Mouse (Mus musculus) hindbrain, embryonic 14.5 days (tissue): ENCODE data around the gene Dhrs7b. TPM values are rescaled to one million over a fixed set of nuclear protein-coding genes. Genes with fewer than 3 reads are reported as not detected.
A peak's percentile ranks its signal among the peaks of the same experiment; 100 is the strongest.
"Not testable (repeated sequence)": the region's sequence is repeated elsewhere in the genome, so short reads cannot be mapped to it uniquely, and the experiment has no call there.

Source experiments
- ATAC-seq: fragments of 200-750 bp; cut with Nextera tagmentation; 2 replicates; pipeline ENCODE4 v1.8.0; 2017; ENCODE audit warnings: moderate number of reproducible peaks, mild to moderate bottlenecking, moderate TSS enrichment, moderate library complexity; ENCODE audit not compliant: low FRiP score
- DNase-seq: peaks from one replicate; pipeline ENCODE4 v3.0.0-alpha.2; 2015; ENCODE audit warnings: low spot score
- H3K27ac ChIP-seq: fragments of 300-500 bp; sonication (generic); 2 replicates; pipeline ENCODE4 v1.5.1; 2014; ENCODE audit warnings: mild to moderate bottlenecking, moderate library complexity
- H3K27me3 ChIP-seq: fragments of 300-500 bp; sonication (generic); 2 replicates; pipeline ENCODE4 v1.6.1; 2014; ENCODE audit warnings: mild to moderate bottlenecking, low read length, mixed read lengths; ENCODE audit not compliant: control insufficient read depth, insufficient read depth
- H3K36me3 ChIP-seq: fragments of 300-500 bp; sonication (generic); replicated peaks from 2 replicates; pipeline ENCODE4 v1.6.1; 2014; ENCODE audit not compliant: control insufficient read depth, insufficient read depth
- H3K4me1 ChIP-seq: fragments of 300-500 bp; sonication (generic); replicated peaks from 2 replicates; pipeline ENCODE4 v1.6.1; 2014; ENCODE audit warnings: antibody characterized with exemption, low read length, mixed read lengths; ENCODE audit not compliant: control insufficient read depth, insufficient read depth
- H3K4me2 ChIP-seq: fragments of 300-500 bp; sonication (generic); replicated peaks from 2 replicates; pipeline ENCODE4 v1.6.1; 2014; ENCODE audit warnings: mild to moderate bottlenecking, moderate library complexity
- H3K4me3 ChIP-seq: fragments of 300-500 bp; sonication (generic); replicated peaks from 2 replicates; pipeline ENCODE4 v1.5.1; 2014; ENCODE audit warnings: mild to moderate bottlenecking, low read length
- H3K9ac ChIP-seq: fragments of 300-500 bp; sonication (generic); 2 replicates; pipeline ENCODE4 v1.6.1; 2014
- H3K9me3 ChIP-seq: fragments of 300-500 bp; sonication (generic); 2 replicates; pipeline ENCODE4 v1.6.1; 2016; ENCODE audit warnings: low read length; ENCODE audit not compliant: control insufficient read depth
- WGBS: fragments of 180-500 bp; shearing (Covaris S2); extraction: QIAGEN DNeasy Blood & Tissue Kit; methylation state at CpG from one replicate; pipeline ENCODE4 v1.1.7; 2014; 5-methylcytosine and 5-hydroxymethylcytosine counted together
- polyA plus RNA-seq: library from polyadenylated mRNA; unstranded; fragments of >200 nt; fragmentation: Nextera tagmentation; extraction: Ambion mirVana; gene quantifications from 2 replicates; pipeline ENCODE4 v1.2.1, GENCODE M21; 2014

Dhrs7b gene
- polyA plus RNA-seq, 1 experiment from 2014 or later: 34.3 TPM

- H3K4me2 ChIP-seq: no peak overlapping the region
- DNase-seq (no peak), ATAC-seq (no peak)
- WGBS: 94% methylated on average over 14 of the region's 14 CpGs
- H3K4me1 ChIP-seq: no peaks in the 10 kb centered on the region
- no peaks in the 10 kb centered on the region for H3K9me3 ChIP-seq
- H3K4me3 ChIP-seq: no peak overlapping the region
- no peak overlapping the region for H3K9ac ChIP-seq
- H3K27me3 ChIP-seq: no peaks in the 10 kb centered on the region
- H3K27ac ChIP-seq: no peak overlapping the region
- H3K36me3 ChIP-seq: peaks cover 42% of the 10 kb centered on the region
Measured at GRCm38 (mm10) chr11:60864916-60865315, 34.5 kb downstream of the Dhrs7b start.

DNA sequence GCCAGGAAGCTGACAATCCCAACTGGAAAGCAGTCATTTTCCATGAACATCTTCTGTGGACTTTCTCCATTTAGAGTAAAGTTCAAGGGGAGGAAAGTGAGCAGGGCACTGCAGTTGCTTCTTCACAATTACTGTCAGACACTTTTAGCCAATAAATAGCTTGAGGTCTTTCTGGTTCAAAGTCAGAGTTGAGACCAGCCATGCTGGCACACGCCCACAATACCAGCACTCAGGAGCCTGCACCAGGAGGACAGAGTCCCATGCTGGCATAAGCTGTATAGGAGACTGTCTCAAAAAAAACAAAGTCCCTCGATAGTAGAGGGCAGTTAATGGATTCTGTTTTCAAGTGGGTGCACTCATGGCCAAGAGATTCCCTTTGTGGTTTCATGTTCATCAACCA is 35.6 kb downstream of the Dhrs7b start:
- ATAC-seq: no peak
- DNase-seq: no peak
- H3K4me1 ChIP-seq: no peaks in the 10 kb centered on the region
- peaks cover 42% of the 10 kb centered on the region for H3K36me3 ChIP-seq
- H3K27ac ChIP-seq: no peak overlapping the region
- H3K9ac ChIP-seq: no peak overlapping the region
- 66% methylated on average over 2 of the region's 2 CpGs for WGBS
- no peaks in the 10 kb centered on the region for H3K27me3 ChIP-seq
- H3K4me2 ChIP-seq: no peak overlapping the region
- H3K4me3 ChIP-seq: no peak overlapping the region
- H3K9me3 ChIP-seq: no peaks in the 10 kb centered on the region

DNA sequence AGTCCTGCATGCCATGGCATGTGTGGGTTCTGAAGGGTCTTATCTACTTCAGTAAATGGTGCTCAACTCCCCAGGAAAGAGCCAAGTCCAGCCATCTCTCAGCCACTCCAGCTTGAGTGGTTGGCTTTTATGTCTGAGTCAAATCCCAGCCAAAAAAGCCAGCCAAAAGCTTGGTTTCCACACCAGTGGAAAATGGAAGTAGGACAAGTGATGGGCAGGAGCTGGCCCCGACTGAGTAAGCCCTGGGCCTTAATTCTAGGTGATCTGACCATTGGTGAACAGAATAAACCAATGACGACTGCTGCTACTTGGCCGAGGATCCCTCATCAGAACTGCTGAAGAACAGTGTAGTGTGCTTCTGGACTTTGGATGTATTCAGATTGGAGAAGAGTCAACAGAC is 37.0 kb downstream of the Dhrs7b start:
- 86% methylated on average over 3 of the region's 3 CpGs for WGBS
- no peak for ATAC-seq

DNA sequence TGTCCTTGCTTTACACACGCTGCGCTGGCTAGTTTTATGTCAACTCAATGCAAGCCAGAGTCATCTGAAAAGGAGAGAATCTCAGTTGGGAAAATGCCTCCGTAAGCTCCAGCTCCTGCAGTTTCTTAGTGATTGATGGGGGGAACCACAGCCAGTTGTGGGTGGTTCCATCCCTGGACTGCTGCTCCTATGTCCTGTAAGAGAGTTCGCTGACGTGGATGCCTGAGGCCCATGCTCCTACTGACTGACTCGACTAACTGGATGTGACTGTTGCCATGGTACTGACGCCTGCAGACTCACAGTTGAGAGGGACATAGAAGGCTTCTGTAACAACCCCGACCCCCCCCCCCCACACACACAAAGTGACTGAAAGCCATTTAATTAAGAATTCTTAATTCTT is 37.5 kb downstream of the Dhrs7b start:
- Histone ChIP-seq H3K36me3 (peaks cover 24% of the 10 kb centered on the region), H3K4me2 (no peak overlapping the region), H3K27me3 (no peaks in the 10 kb centered on the region), H3K9ac (no peak overlapping the region), H3K9me3 (no peaks in the 10 kb centered on the region), H3K4me3 (no peak overlapping the region), H3K4me1 (no peaks in the 10 kb centered on the region), H3K27ac (no peak overlapping the region)
- no peak for ATAC-seq
- WGBS: 46% methylated on average over 8 of the region's 8 CpGs
- no peak for DNase-seq

More for the DNA sequence above, 37.0 kb downstream of the Dhrs7b start:
- Histone ChIP-seq H3K27me3 (no peaks in the 10 kb centered on the region), H3K27ac (no peak overlapping the region), H3K4me1 (no peaks in the 10 kb centered on the region), H3K9ac (no peak overlapping the region), H3K4me2 (no peak overlapping the region), H3K4me3 (no peak overlapping the region), H3K36me3 (peaks cover 29% of the 10 kb centered on the region), H3K9me3 (no peaks in the 10 kb centered on the region)
- DNase-seq: no peak

DNA sequence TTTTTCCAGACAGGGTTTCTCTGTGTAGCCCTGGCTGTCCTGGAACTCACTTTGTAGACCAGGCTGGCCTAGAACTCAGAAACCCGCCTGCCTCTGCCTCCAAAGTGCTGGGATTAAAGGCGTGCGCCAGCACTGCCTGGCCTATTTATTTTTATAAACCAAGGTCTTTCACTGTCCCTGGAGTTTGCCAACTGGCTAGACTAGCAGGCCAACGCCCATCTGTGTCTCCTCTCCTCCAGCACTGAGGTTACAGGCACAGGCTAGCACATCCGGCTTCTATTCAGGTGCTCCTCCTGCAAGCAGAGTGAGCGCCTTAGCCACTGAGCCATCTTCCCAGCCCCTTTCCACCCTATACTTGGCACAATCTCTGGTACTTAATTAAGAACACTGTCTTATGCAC is 39.0 kb downstream of the Dhrs7b start:
- not testable (repeated sequence) for H3K36me3 ChIP-seq, H3K4me3 ChIP-seq, H3K27ac ChIP-seq, H3K9ac ChIP-seq, H3K27me3 ChIP-seq, ATAC-seq, H3K4me1 ChIP-seq, H3K9me3 ChIP-seq, H3K4me2 ChIP-seq, DNase-seq
- 97% methylated on average over 6 of the region's 6 CpGs for WGBS

GRCm38 (mm10) chr11:60871409-60871808 is 41.0 kb downstream of the Dhrs7b start:
- H3K4me3 ChIP-seq: no peak overlapping the region
- H3K4me1 ChIP-seq: peaks cover 8% of the 10 kb centered on the region; the same call in 1 of the 2 replicates
- no peak overlapping the region for H3K9ac ChIP-seq
- H3K27me3 ChIP-seq: no peaks in the 10 kb centered on the region
- ATAC-seq (no peak), DNase-seq (no peak)
- H3K36me3 ChIP-seq: 0 out of 2 replicates have a peak, but pooled peaks cover 5% of the 10 kb centered on the region
- H3K9me3 ChIP-seq: no peaks in the 10 kb centered on the region
- whole genome bisulfite sequencing: 90% methylated on average over 4 of the region's 4 CpGs
- H3K27ac ChIP-seq: no peak overlapping the region
- no peak overlapping the region for H3K4me2 ChIP-seq

DNA sequence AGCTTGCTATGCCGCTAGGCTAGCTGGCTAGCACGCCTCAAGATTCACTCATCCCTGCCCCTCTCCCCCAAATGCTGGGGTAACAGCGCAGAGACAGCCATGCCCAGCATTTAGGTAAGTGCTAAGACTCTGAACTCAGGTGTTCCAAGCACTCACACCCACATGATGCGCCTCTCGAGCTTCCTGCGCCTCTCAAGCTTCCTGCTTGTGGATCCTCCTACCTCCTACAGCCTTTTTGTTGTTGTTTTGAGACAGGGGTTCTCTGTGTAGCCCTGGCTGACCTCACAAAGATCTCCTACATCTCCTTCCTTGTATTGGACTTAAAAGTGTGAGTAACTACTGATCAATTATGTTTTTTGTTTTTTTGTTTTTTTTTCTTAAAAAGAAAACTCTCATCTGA is 42.7 kb downstream of the Dhrs7b start:
- WGBS: 89% methylated on average over 6 of the region's 6 CpGs
- H3K27ac ChIP-seq: no peak overlapping the region
- 0 out of 2 replicates have a peak, but pooled peaks cover 5% of the 10 kb centered on the region for H3K36me3 ChIP-seq
- no peak overlapping the region for H3K9ac ChIP-seq
- no peak for ATAC-seq
- no peaks in the 10 kb centered on the region for H3K27me3 ChIP-seq
- peaks cover 19% of the 10 kb centered on the region for H3K4me1 ChIP-seq
- H3K4me3 ChIP-seq: no peak overlapping the region
- no peaks in the 10 kb centered on the region for H3K9me3 ChIP-seq
- H3K4me2 ChIP-seq: no peak overlapping the region
- no peak for DNase-seq

GRCm38 (mm10) chr11:60878056-60878612 is 47.7 kb downstream of the Dhrs7b start:
- peaks cover 26% of the 10 kb centered on the region for H3K4me1 ChIP-seq
- DNase-seq (peak; percentile 36), ATAC-seq (peak; percentile 68)
- peak overlapping the region; percentile 95 for H3K4me3 ChIP-seq
- whole genome bisulfite sequencing: 1% methylated on average over 51 of the region's 52 CpGs
- H3K4me2 ChIP-seq: peak overlapping the region; percentile 82
- H3K9me3 ChIP-seq: no peaks in the 10 kb centered on the region
- no peaks in the 10 kb centered on the region for H3K27me3 ChIP-seq
- peak overlapping the region; percentile 78 for H3K9ac ChIP-seq
- peak overlapping the region; percentile 88 for H3K27ac ChIP-seq
- H3K36me3 ChIP-seq: 0 out of 2 replicates have a peak, but pooled peaks cover 5% of the 10 kb centered on the region

DNA sequence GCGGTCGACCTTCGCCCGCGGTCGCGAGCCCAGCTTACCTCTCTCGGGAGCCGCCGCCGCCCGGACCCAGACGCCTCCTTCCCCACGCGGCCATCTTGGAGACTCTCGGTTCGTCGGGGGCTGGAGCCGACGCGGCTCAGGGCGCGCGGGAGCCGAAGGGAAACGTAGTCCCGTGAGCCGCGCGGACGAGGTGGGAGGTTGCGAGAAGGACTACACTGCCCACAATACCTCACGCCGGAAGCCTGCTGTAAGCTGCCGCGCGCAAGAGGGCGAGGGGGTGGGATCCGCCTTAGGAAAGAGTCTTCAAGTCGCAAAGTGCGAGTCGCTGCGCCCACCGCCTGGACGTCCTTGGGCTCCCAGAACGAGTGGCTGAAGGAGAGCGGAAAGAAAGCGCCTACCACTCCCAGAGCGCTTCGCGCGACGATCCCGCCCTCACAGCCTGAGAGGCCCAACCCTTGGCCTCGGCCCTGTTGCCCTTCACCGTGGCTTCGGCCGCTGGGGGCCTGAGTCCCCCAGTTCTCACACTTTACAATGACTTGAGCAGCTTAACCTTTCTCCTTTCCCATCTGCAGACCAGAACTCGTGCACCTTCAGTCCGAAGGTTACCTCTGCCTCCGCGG is 48.4 kb downstream of the Dhrs7b start, which contains the start of gene Tmem11:
Tmem11 (minus strand) TSS at position 598 of the 620 bp plus-strand sequence.
- Histone ChIP-seq H3K27ac (peak within 1 kb of the TSS; percentile 88), H3K4me1 (peaks cover 26% of the 10 kb centered on the region), H3K36me3 (0 out of 2 replicates have a peak, but pooled peaks cover 5% of the 10 kb centered on the region), H3K4me3 (peak within 1 kb of the TSS; percentile 95), H3K9ac (peak within 1 kb of the TSS; percentile 78), H3K9me3 (no peaks in the 10 kb centered on the region), H3K27me3 (no peaks in the 10 kb centered on the region), H3K4me2 (peak within 1 kb of the TSS; percentile 82)
- DNase-seq (peak; percentile 96), ATAC-seq (peak; percentile 99)
- under 1% methylated on average over 62 of the region's 62 CpGs for WGBS
